In the genomic region with DNA sequence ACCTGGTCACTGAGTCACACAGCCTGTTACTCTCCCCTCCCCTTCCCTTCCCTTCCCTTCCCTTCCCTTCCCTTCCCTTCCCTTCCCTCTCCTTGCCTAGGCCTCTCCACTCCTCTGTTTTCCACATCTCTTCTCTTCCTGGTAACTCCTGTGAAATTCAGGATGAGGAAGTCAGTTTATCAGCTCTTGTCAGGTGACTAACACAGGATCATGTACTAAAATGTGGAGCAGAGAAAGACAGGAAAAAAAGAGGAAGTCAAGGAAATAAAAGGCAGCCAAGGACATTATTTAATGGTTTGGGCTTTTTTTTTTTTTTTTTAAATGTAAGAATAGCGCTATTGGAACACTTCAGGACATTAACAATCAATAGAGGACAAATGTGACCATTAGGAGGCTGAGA, we compare ENCODE assay signal across 24 mouse cellular contexts. TPM values are rescaled to one million over a fixed set of nuclear protein-coding genes. Genes with fewer than 3 reads are reported as not detected.
DNase-seq lines count a peak whose midpoint lies in the region; ATAC-seq and TF ChIP-seq lines count a peak whose summit lies in the region.
"Had no signal": no experiment of that assay in that cellular context is flagged by ENCODE, and none has a peak within 500 bp of the region (broad histone marks: within the 10 kb centered on the region; RNA-seq: fewer than 3 reads in every experiment).

No protein-coding gene starts in this region.

- TF ChIP-seq EP300 in lung, postnatal 0 days (IDR thresholded peaks at IDR 0.05) = no peak

- intact Hi-C loops in left cerebral cortex, adult 2 months (cut with DNase I) = no loop called here

- no peaks in the 10 kb centered on the region for H3K27me3 ChIP-seq in intestine, embryonic 16.5 days (replicated peaks; ENCODE audit: control insufficient read depth, insufficient read depth, low read length)
- no peaks in the 10 kb centered on the region for H3K27me3 ChIP-seq in lung, postnatal 0 days (replicated peaks; ENCODE audit: insufficient read depth, low read length)
- H3K27me3 ChIP-seq in hindbrain, embryonic 10.5 days (ENCODE audit: insufficient read depth, poor library complexity, severe bottlenecking) = no peaks in the 10 kb centered on the region
- H3K27me3 ChIP-seq: CH12.LX; embryonic facial prominence, embryonic 12.5 days; embryonic facial prominence, embryonic 15.5 days; hindbrain, embryonic 13.5 days had no signal

- H3K9me3 ChIP-seq in intestine, embryonic 16.5 days (ENCODE audit: control insufficient read depth, low read length) = no peaks in the 10 kb centered on the region
- no peaks in the 10 kb centered on the region for H3K9me3 ChIP-seq in lung, postnatal 0 days (ENCODE audit: low read length)
- H3K9me3 ChIP-seq in hindbrain, embryonic 10.5 days = no peaks in the 10 kb centered on the region
- H3K9me3 ChIP-seq: embryonic facial prominence, embryonic 12.5 days; embryonic facial prominence, embryonic 15.5 days; hindbrain, embryonic 13.5 days had no signal

- TF ChIP-seq CTCF in lung, postnatal 0 days (IDR thresholded peaks at IDR 0.05) = no peak
- TF ChIP-seq CTCF in left cerebral cortex, adult 2 months (IDR thresholded peaks at IDR 0.05) = no peak

- no peak overlapping the region for H3K27ac ChIP-seq in intestine, embryonic 16.5 days (ENCODE audit: low read length)
- H3K27ac ChIP-seq in lung, postnatal 0 days (ENCODE audit: low read length) = no peak overlapping the region
- no peak overlapping the region for H3K27ac ChIP-seq in hindbrain, embryonic 10.5 days
- no peak overlapping the region for H3K27ac ChIP-seq in left cerebral cortex, adult 2 months
- H3K27ac ChIP-seq: embryonic facial prominence, embryonic 12.5 days; embryonic facial prominence, embryonic 15.5 days; gastrocnemius, adult 2 months; hindbrain, embryonic 13.5 days had no signal

- 100% methylated on average over 1 of the region's 1 CpGs for WGBS in intestine, embryonic 16.5 days
- WGBS in lung, postnatal 0 days = 71% methylated on average over 1 of the region's 1 CpGs
- WGBS in hindbrain, embryonic 10.5 days = 78% methylated on average over 1 of the region's 1 CpGs

- no peaks in the 10 kb centered on the region for H3K36me3 ChIP-seq in intestine, embryonic 16.5 days (ENCODE audit: control insufficient read depth, insufficient read depth, low read length)
- H3K36me3 ChIP-seq in lung, postnatal 0 days (ENCODE audit: insufficient read depth, low read length) = no peaks in the 10 kb centered on the region
- no peaks in the 10 kb centered on the region for H3K36me3 ChIP-seq in hindbrain, embryonic 10.5 days
- H3K36me3 ChIP-seq: embryonic facial prominence, embryonic 12.5 days; embryonic facial prominence, embryonic 15.5 days; hindbrain, embryonic 13.5 days had no signal

- ATAC-seq in common myeloid progenitor, adult 5-6 weeks (replicated peaks; ENCODE audit: low read depth, poor library complexity, severe bottlenecking) = 0 out of 2 replicates have a peak, but pooled peaks have one; percentile 11
- ATAC-seq in intestine, embryonic 16.5 days = peak; percentile 50
- no peak for ATAC-seq in lung, postnatal 0 days
- ATAC-seq: activated CD4-positive, CD25-positive, alpha-beta regulatory T cell, adult 4 months; forebrain, embryonic 14.5 days; forebrain, postnatal 0 days; hindbrain, embryonic 16.5 days had no signal

- peak; percentile 50 for DNase-seq in 416B (ENCODE audit: low read depth)
- DNase-seq in lung, postnatal 0 days (ENCODE audit: low spot score) = no peak
- DNase-seq in hindbrain, embryonic 10.5 days (ENCODE audit: low spot score) = no peak
- DNase-seq in left cerebral cortex, adult 2 months (ENCODE audit: extremely low spot score in 1 of 2, low spot score in 2 of 2) = no peak
- DNase-seq: adrenal gland, adult 8-10 months; adrenal gland, postnatal 36 days; B cell, adult 2 months; cerebellum, adult 18-20 months; cerebellum, adult 9-10 months; cerebellum, postnatal 14 days; forebrain, postnatal 0 days; gastrocnemius, adult 2 months; gastrocnemius, postnatal 25 days; kidney, adult 11 months had no signal

- no peak overlapping the region for H3K4me2 ChIP-seq in intestine, embryonic 16.5 days (ENCODE audit: low read depth, low read length)
- H3K4me2 ChIP-seq in lung, postnatal 0 days (replicated peaks; ENCODE audit: low read depth, low read length) = no peak overlapping the region
- H3K4me2 ChIP-seq: embryonic facial prominence, embryonic 12.5 days; embryonic facial prominence, embryonic 15.5 days; heart, embryonic 11.5 days; hindbrain, embryonic 13.5 days had no signal

- no peaks in the 10 kb centered on the region for H3K4me1 ChIP-seq in intestine, embryonic 16.5 days (ENCODE audit: control insufficient read depth, insufficient read depth, low read length)
- no peaks in the 10 kb centered on the region for H3K4me1 ChIP-seq in lung, postnatal 0 days (ENCODE audit: insufficient read depth, low read depth, low read length)
- H3K4me1 ChIP-seq in hindbrain, embryonic 10.5 days (replicated peaks) = peaks cover 5% of the 10 kb centered on the region; the same call in 1 of the 2 replicates
- H3K4me1 ChIP-seq: embryonic facial prominence, embryonic 12.5 days; embryonic facial prominence, embryonic 15.5 days; hindbrain, embryonic 13.5 days had no signal

- H3K4me3 ChIP-seq in intestine, embryonic 16.5 days (ENCODE audit: low read length) = no peak overlapping the region
- H3K4me3 ChIP-seq in lung, postnatal 0 days (ENCODE audit: low read depth, low read length) = no peak overlapping the region
- no peak overlapping the region for H3K4me3 ChIP-seq in hindbrain, embryonic 10.5 days
- H3K4me3 ChIP-seq in left cerebral cortex, adult 2 months = no peak overlapping the region
- H3K4me3 ChIP-seq: embryonic facial prominence, embryonic 12.5 days; embryonic facial prominence, embryonic 15.5 days; gastrocnemius, adult 2 months; hindbrain, embryonic 13.5 days had no signal

- no peak overlapping the region for H3K9ac ChIP-seq in intestine, embryonic 16.5 days (ENCODE audit: low read depth, low read length)
- no peak overlapping the region for H3K9ac ChIP-seq in lung, postnatal 0 days (replicated peaks; ENCODE audit: low read depth)
- H3K9ac ChIP-seq: embryonic facial prominence, embryonic 12.5 days; embryonic facial prominence, embryonic 15.5 days; forebrain, postnatal 0 days; hindbrain, embryonic 13.5 days had no signal

RNA-seq across cellular contexts. Expression of gene Metap2, which starts 12.1 kb away (rescaled TPM):
- 394 and 436 TPM in 2 replicates for total RNA-seq in common myeloid progenitor, adult 5-6 weeks (2017)
- polyA plus RNA-seq in intestine, embryonic 16.5 days (2015; fragmentation: Nextera tagmentation; extraction: Ambion mirVana) = 162 and 169 TPM in 2 replicates
- polyA plus RNA-seq in lung, postnatal 0 days (2015; fragmentation: Nextera tagmentation; extraction: Ambion mirVana) = 135 and 137 TPM in 2 replicates
- polyA plus RNA-seq in hindbrain, embryonic 10.5 days (2016; fragmentation: Nextera tagmentation; extraction: Ambion mirVana) = 198 and 220 TPM in 2 replicates
- 100 to 1,000 TPM; 111 to 126 TPM for total RNA-seq in left cerebral cortex, adult 2 months (2021)
